Mouse (Mus musculus) heart, embryonic 12.5 days (tissue): ENCODE measurements around the gene Znrf4. TPM values are rescaled to one million over a fixed set of nuclear protein-coding genes. Genes with fewer than 3 reads are reported as not detected.

Experiments
- ATAC-seq: fragments of 200-750 bp; cut with Nextera tagmentation; 2 replicates; pipeline ENCODE4 v1.8.0; 2017; ENCODE audit warnings: moderate TSS enrichment, moderate library complexity; ENCODE audit not compliant: insufficient number of reproducible peaks, low FRiP score
- H3K27ac ChIP-seq: fragments of 300-500 bp; sonication (generic); 2 replicates; pipeline ENCODE4 v1.5.1; 2016; ENCODE audit warnings: mild to moderate bottlenecking, moderate library complexity; ENCODE audit not compliant: poor library complexity, severe bottlenecking
- H3K27me3 ChIP-seq: fragments of 300-500 bp; sonication (generic); replicated peaks from 2 replicates; pipeline ENCODE4 v1.6.1; 2016; ENCODE audit warnings: mild to moderate bottlenecking, moderate library complexity
- H3K36me3 ChIP-seq: fragments of 300-500 bp; sonication (generic); 2 replicates; pipeline ENCODE4 v1.6.1; 2016; ENCODE audit warnings: mild to moderate bottlenecking, moderate library complexity
- H3K4me1 ChIP-seq: fragments of 300-500 bp; sonication (generic); replicated peaks from 2 replicates; pipeline ENCODE4 v1.6.1; 2016; ENCODE audit warnings: mild to moderate bottlenecking
- H3K4me2 ChIP-seq: fragments of 300-500 bp; sonication (generic); 2 replicates; pipeline ENCODE4 v1.6.1; 2016; ENCODE audit warnings: mild to moderate bottlenecking, moderate library complexity
- H3K4me3 ChIP-seq: fragments of 300-500 bp; sonication (generic); 2 replicates; pipeline ENCODE4 v1.5.1; 2016; ENCODE audit warnings: mild to moderate bottlenecking
- H3K9ac ChIP-seq: fragments of 300-500 bp; sonication (generic); 2 replicates; pipeline ENCODE4 v1.6.1; 2016; ENCODE audit warnings: mild to moderate bottlenecking, moderate library complexity
- H3K9me3 ChIP-seq: fragments of 300-500 bp; sonication (generic); replicated peaks from 2 replicates; pipeline ENCODE4 v1.6.1; 2016; ENCODE audit warnings: mild to moderate bottlenecking, moderate library complexity
- WGBS: fragments of 180-500 bp; shearing (Covaris S2); methylation state at CpG from one replicate; pipeline ENCODE4 v1.1.7; 2016; 5-methylcytosine and 5-hydroxymethylcytosine counted together
- polyA plus RNA-seq: library from polyadenylated mRNA; unstranded; fragments of >200 nt; fragmentation: Nextera tagmentation; extraction: Ambion mirVana; gene quantifications from 2 replicates; pipeline ENCODE4 v1.2.1, GENCODE M21; 2016

Gene Znrf4
- polyA plus RNA-seq, 1 experiment from 2014 or later = not detected

- H3K36me3 ChIP-seq = no peaks in the 10 kb centered on the region
- 4% methylated on average over 32 of the region's 32 CpGs for WGBS
- H3K9me3 ChIP-seq = peaks cover 5% of the 10 kb centered on the region
- ATAC-seq = no peak
- H3K4me2 ChIP-seq = peak overlapping the region; percentile 100
- peaks cover 58% of the 10 kb centered on the region for H3K4me1 ChIP-seq
- peak overlapping the region; percentile 94 for H3K9ac ChIP-seq
- H3K27me3 ChIP-seq = peaks cover 51% of the 10 kb centered on the region
- H3K27ac ChIP-seq = no peak overlapping the region
- peak overlapping the region; percentile 84 for H3K4me3 ChIP-seq
Measured at GRCm38 (mm10) chr17:56474311-56474830, 37.9 kb downstream of the Znrf4 start.

- peak overlapping the region; percentile 100 for H3K4me2 ChIP-seq
- peak overlapping the region; percentile 84 for H3K4me3 ChIP-seq
- H3K4me1 ChIP-seq = peaks cover 66% of the 10 kb centered on the region
- H3K27ac ChIP-seq = no peak overlapping the region
- no peak for ATAC-seq
- peak overlapping the region; percentile 94 for H3K9ac ChIP-seq
- peaks cover 51% of the 10 kb centered on the region for H3K27me3 ChIP-seq
- H3K9me3 ChIP-seq = peaks cover 5% of the 10 kb centered on the region
- H3K36me3 ChIP-seq = peaks cover 2% of the 10 kb centered on the region; the same call in 1 of the 2 replicates
- WGBS = 2% methylated on average over 11 of the region's 11 CpGs
Measured at GRCm38 (mm10) chr17:56473611-56473905, 38.7 kb downstream of the Znrf4 start.

- Histone ChIP-seq H3K4me1 (peaks cover 72% of the 10 kb centered on the region), H3K36me3 (peaks cover 4% of the 10 kb centered on the region; the same call in 1 of the 2 replicates), H3K9me3 (peaks cover 8% of the 10 kb centered on the region), H3K27ac (no peak overlapping the region), H3K9ac (peak overlapping the region; percentile 94), H3K4me3 (peak overlapping the region; percentile 84), H3K4me2 (peak overlapping the region; percentile 100), H3K27me3 (peaks cover 47% of the 10 kb centered on the region)
- ATAC-seq = no peak
- WGBS = 2% methylated on average over 50 of the region's 50 CpGs
Measured at GRCm38 (mm10) chr17:56472733-56473610, 39.3 kb downstream of the Znrf4 start.

GRCm38 (mm10) chr17:56472121-56472520, 40.1 kb downstream of the Znrf4 start:
- Histone ChIP-seq H3K9ac (peak overlapping the region; percentile 52), H3K4me2 (peak overlapping the region; percentile 100), H3K27ac (no peak overlapping the region), H3K36me3 (peaks cover 4% of the 10 kb centered on the region; the same call in 1 of the 2 replicates), H3K4me3 (peak overlapping the region; percentile 84; the same call in 1 of the 2 replicates), H3K27me3 (peaks cover 38% of the 10 kb centered on the region), H3K9me3 (peaks cover 8% of the 10 kb centered on the region), H3K4me1 (peaks cover 78% of the 10 kb centered on the region)
- WGBS = 6% methylated on average over 16 of the region's 16 CpGs
- no peak for ATAC-seq

- Histone ChIP-seq H3K4me3 (no peak overlapping the region), H3K27me3 (peaks cover 34% of the 10 kb centered on the region), H3K36me3 (peaks cover 4% of the 10 kb centered on the region; the same call in 1 of the 2 replicates), H3K4me2 (no peak overlapping the region), H3K9ac (no peak overlapping the region), H3K9me3 (0 out of 2 replicates have a peak, but pooled peaks cover 3% of the 10 kb centered on the region), H3K4me1 (peaks cover 78% of the 10 kb centered on the region), H3K27ac (no peak overlapping the region)
- no peak for ATAC-seq
- 70% methylated on average over 5 of the region's 5 CpGs for WGBS
Measured at GRCm38 (mm10) chr17:56471136-56471535, 41.1 kb downstream of the Znrf4 start.

- WGBS = 23% methylated on average over 10 of the region's 10 CpGs
- peak overlapping the region; percentile 77; the same call in 1 of the 2 replicates for H3K9ac ChIP-seq
- ATAC-seq = no peak
- H3K36me3 ChIP-seq = peaks cover 4% of the 10 kb centered on the region; the same call in 1 of the 2 replicates
- peak overlapping the region; percentile 50 for H3K4me3 ChIP-seq
- peaks cover 34% of the 10 kb centered on the region for H3K27me3 ChIP-seq
- peaks cover 76% of the 10 kb centered on the region for H3K4me1 ChIP-seq
- H3K27ac ChIP-seq = no peak overlapping the region
- peak overlapping the region; percentile 79 for H3K4me2 ChIP-seq
- H3K9me3 ChIP-seq = 0 out of 2 replicates have a peak, but pooled peaks cover 3% of the 10 kb centered on the region
Measured at GRCm38 (mm10) chr17:56470571-56470970, 41.7 kb downstream of the Znrf4 start.

GRCm38 (mm10) chr17:56470001-56470436, 42.2 kb downstream of the Znrf4 start:
- peak overlapping the region; percentile 50 for H3K4me3 ChIP-seq
- H3K9ac ChIP-seq = peak overlapping the region; percentile 77
- H3K9me3 ChIP-seq = 0 out of 2 replicates have a peak, but pooled peaks cover 3% of the 10 kb centered on the region
- peaks cover 70% of the 10 kb centered on the region for H3K4me1 ChIP-seq
- H3K27ac ChIP-seq = peak overlapping the region; percentile 65; the same call in 1 of the 2 replicates
- WGBS = 1% methylated on average over 25 of the region's 26 CpGs
- peaks cover 31% of the 10 kb centered on the region for H3K27me3 ChIP-seq
- no peak for ATAC-seq
- peak overlapping the region; percentile 79 for H3K4me2 ChIP-seq
- H3K36me3 ChIP-seq = peaks cover 4% of the 10 kb centered on the region; the same call in 1 of the 2 replicates

- Histone ChIP-seq H3K4me3 (peak overlapping the region; percentile 50), H3K4me1 (peaks cover 63% of the 10 kb centered on the region), H3K36me3 (peaks cover 4% of the 10 kb centered on the region; the same call in 1 of the 2 replicates), H3K9ac (peak overlapping the region; percentile 77), H3K9me3 (0 out of 2 replicates have a peak, but pooled peaks cover 3% of the 10 kb centered on the region), H3K27ac (peak overlapping the region; percentile 65), H3K27me3 (peaks cover 24% of the 10 kb centered on the region), H3K4me2 (peak overlapping the region; percentile 79)
- no peak; the same call in 1 of the 2 replicates for ATAC-seq
- 22% methylated on average over 8 of the region's 8 CpGs for WGBS
Measured at GRCm38 (mm10) chr17:56469275-56469674, 43.0 kb downstream of the Znrf4 start.

GRCm38 (mm10) chr17:56468870-56469269, 43.4 kb downstream of the Znrf4 start:
- H3K4me1 ChIP-seq = peaks cover 59% of the 10 kb centered on the region
- peak overlapping the region; percentile 79 for H3K4me2 ChIP-seq
- ATAC-seq = peak; percentile 22; the same call in 1 of the 2 replicates
- H3K9me3 ChIP-seq = 0 out of 2 replicates have a peak, but pooled peaks cover 3% of the 10 kb centered on the region
- peaks cover 4% of the 10 kb centered on the region; the same call in 1 of the 2 replicates for H3K36me3 ChIP-seq
- peaks cover 20% of the 10 kb centered on the region for H3K27me3 ChIP-seq
- H3K27ac ChIP-seq = peak overlapping the region; percentile 65
- peak overlapping the region; percentile 50 for H3K4me3 ChIP-seq
- WGBS = 37% methylated on average over 7 of the region's 7 CpGs
- peak overlapping the region; percentile 77 for H3K9ac ChIP-seq

GRCm38 (mm10) chr17:56468380-56468779, 43.9 kb downstream of the Znrf4 start:
- Histone ChIP-seq H3K4me2 (peak overlapping the region; percentile 79; the same call in 1 of the 2 replicates), H3K9ac (0 out of 2 replicates have a peak overlapping the region, but pooled peaks have one; percentile 47), H3K4me1 (peaks cover 59% of the 10 kb centered on the region), H3K4me3 (no peak overlapping the region), H3K36me3 (peaks cover 4% of the 10 kb centered on the region; the same call in 1 of the 2 replicates), H3K27ac (peak overlapping the region; percentile 65), H3K27me3 (peaks cover 15% of the 10 kb centered on the region), H3K9me3 (0 out of 2 replicates have a peak, but pooled peaks cover 3% of the 10 kb centered on the region)
- no peak for ATAC-seq
- 87% methylated on average over 9 of the region's 9 CpGs for WGBS
